Mouse (Mus musculus) limb, embryonic 14.5 days (tissue): ENCODE measurements around the gene Fcgr3. TPM values are rescaled to one million over a fixed set of nuclear protein-coding genes. Genes with fewer than 3 reads are reported as not detected.
"Not testable (repeated sequence)": the region's sequence is repeated elsewhere in the genome, so short reads cannot be mapped to it uniquely, and the experiment has no call there.

Experiments
- ATAC-seq: fragments of 200-750 bp; cut with Nextera tagmentation; 2 replicates; pipeline ENCODE4 v1.8.0; 2017; ENCODE audit warnings: low read depth, moderate number of reproducible peaks, moderate TSS enrichment; ENCODE audit not compliant: low FRiP score
- DNase-seq: peaks from one replicate; pipeline ENCODE4 v3.0.0-alpha.2; 2015; ENCODE audit warnings: low spot score
- H3K27ac ChIP-seq: fragments of 300-500 bp; sonication (generic); replicated peaks from 2 replicates; pipeline ENCODE4 v1.5.1; 2014; ENCODE audit warnings: low read depth, mild to moderate bottlenecking, low read length, moderate library complexity, mixed read lengths
- H3K27me3 ChIP-seq: fragments of 300-500 bp; sonication (generic); 2 replicates; pipeline ENCODE4 v1.6.1; 2014; ENCODE audit warnings: low read length, mixed read lengths; ENCODE audit not compliant: control insufficient read depth, insufficient read depth
- H3K36me3 ChIP-seq: fragments of 300-500 bp; sonication (generic); 2 replicates; pipeline ENCODE4 v1.6.1; 2014; ENCODE audit warnings: mild to moderate bottlenecking, low read length, moderate library complexity, mixed read lengths; ENCODE audit not compliant: control insufficient read depth, insufficient read depth
- H3K4me1 ChIP-seq: fragments of 300-500 bp; sonication (generic); 2 replicates; pipeline ENCODE4 v1.6.1; 2014; ENCODE audit warnings: antibody characterized with exemption, low read length, mixed read lengths; ENCODE audit not compliant: control insufficient read depth, insufficient read depth
- H3K4me2 ChIP-seq: fragments of 300-500 bp; sonication (generic); replicated peaks from 2 replicates; pipeline ENCODE4 v1.6.1; 2014; ENCODE audit warnings: low read depth, mild to moderate bottlenecking, low read length, moderate library complexity; ENCODE audit not compliant: severe bottlenecking
- H3K4me3 ChIP-seq: fragments of 300-500 bp; sonication (generic); replicated peaks from 2 replicates; pipeline ENCODE4 v1.5.1; 2014; ENCODE audit warnings: low read length
- H3K9ac ChIP-seq: fragments of 300-500 bp; sonication (generic); 2 replicates; pipeline ENCODE4 v1.6.1; 2014; ENCODE audit warnings: mild to moderate bottlenecking, low read depth, low read length, moderate library complexity; ENCODE audit not compliant: severe bottlenecking
- H3K9me3 ChIP-seq: fragments of 300-500 bp; sonication (generic); 2 replicates; pipeline ENCODE4 v1.6.1; 2016; ENCODE audit warnings: low read length; ENCODE audit not compliant: control insufficient read depth
- POLR2A ChIP-seq: fragments of 200-500 bp; IDR thresholded peaks from 2 replicates; pipeline ENCODE4 v1.8.0; 2012; ENCODE audit warnings: inconsistent platforms, mild to moderate bottlenecking, moderate library complexity, borderline replicate concordance; ENCODE audit not compliant: insufficient read depth, insufficient read length; ENCODE audit errors: extremely low read depth
- WGBS: fragments of 180-500 bp; shearing (Covaris S2); extraction: QIAGEN DNeasy Blood & Tissue Kit; methylation state at CpG from one replicate; pipeline ENCODE4 v1.1.7; 2014; 5-methylcytosine and 5-hydroxymethylcytosine counted together
- polyA plus RNA-seq, 2 experiments: library from polyadenylated mRNA; depleted of rRNA in 1 of 2; stranded (reverse) in 1 of 2; unstranded in 1 of 2; fragments of >200 nt; fragmentation: Nextera tagmentation in 1 of 2; extraction: Ambion mirVana in 1 of 2; gene quantifications; 2 replicates each; pipeline versions ENCODE4 v1.2.1 to v1.2.3; 2012 to 2014

Gene Fcgr3
- polyA plus RNA-seq, 2 experiments, result 12.8 to 19.7 TPM

DNA sequence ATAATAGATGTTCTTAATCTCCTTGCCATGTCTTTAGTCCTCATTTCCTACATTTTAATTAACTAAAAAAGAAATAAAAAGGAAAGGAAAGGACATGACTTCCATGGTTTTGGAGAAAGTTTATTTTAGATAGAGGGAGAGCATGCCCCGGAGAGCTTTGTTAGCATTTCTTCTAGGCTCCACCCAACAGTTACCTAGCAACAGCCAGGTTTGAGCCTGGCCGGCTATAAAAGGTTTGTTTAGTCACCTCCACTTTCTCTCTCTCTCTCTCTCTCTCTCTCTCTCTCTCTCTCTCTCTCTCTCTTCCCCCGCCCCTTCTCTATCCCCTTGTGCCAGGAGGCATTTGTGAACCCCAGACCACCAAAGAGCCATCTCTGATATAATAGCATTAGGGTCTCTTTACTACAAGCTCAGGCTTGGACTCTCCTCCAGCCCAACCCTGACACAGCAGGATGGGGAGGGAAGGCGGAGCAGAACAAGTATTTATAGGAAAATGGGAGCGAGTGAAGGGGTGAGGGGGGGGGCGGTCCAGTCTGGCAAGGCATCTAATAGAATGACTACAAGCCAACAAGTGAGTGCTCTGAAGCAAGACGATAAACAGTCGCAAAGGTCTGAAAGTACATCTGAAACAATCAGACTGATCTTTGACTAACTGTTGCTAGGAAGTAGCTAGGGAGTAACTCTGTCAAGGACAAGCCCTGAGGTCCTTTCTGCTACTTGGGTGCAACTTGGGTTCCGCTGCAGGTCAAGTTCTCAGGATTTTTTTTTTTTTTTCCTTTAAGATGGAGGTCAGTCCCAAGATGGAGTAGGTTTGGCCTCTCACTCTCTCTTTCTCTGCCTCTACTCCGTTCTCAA, 31.6 kb upstream of the Fcgr3 start:
- no peaks in the 10 kb centered on the region for H3K9me3 ChIP-seq
- no peak overlapping the region for H3K27ac ChIP-seq
- no peaks in the 10 kb centered on the region for H3K36me3 ChIP-seq
- H3K4me2 ChIP-seq, result peak overlapping the region; percentile 28
- no peak overlapping the region for H3K9ac ChIP-seq
- H3K4me1 ChIP-seq, result peaks cover 8% of the 10 kb centered on the region; the same call in 1 of the 2 replicates
- no peak for TF ChIP-seq POLR2A
- 18% methylated on average over 10 of the region's 10 CpGs for WGBS
- ATAC-seq (no peak), DNase-seq (no peak)
- no peaks in the 10 kb centered on the region for H3K27me3 ChIP-seq
- 0 out of 2 replicates have a peak overlapping the region, but pooled peaks have one; percentile 7 for H3K4me3 ChIP-seq

DNA sequence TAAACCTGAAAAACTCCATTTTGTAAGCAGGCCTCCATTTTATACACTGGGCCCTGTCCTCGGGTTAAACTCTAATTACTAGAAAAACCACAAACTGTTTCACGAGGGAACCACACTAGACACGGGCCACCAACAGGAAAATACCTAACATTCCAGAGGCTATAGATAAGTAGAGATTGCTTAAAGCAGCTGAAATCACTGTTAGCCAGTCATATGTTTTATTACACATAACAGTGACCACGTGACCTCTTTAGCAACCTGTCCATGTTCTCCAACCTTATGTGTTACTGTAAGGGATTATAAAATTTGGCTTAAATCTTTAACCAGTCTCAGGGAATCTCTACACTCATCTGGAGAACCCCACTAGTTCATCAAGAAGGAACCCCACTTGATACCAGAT, 29.7 kb upstream of the Fcgr3 start:
- no peak for ATAC-seq

GRCm38 (mm10) chr1:171090761-171091160, 26.0 kb upstream of the Fcgr3 start:
- no peaks in the 10 kb centered on the region for H3K4me1 ChIP-seq
- H3K27me3 ChIP-seq, result peaks cover 12% of the 10 kb centered on the region
- no peak overlapping the region for H3K27ac ChIP-seq
- no peaks in the 10 kb centered on the region for H3K36me3 ChIP-seq
- no peak overlapping the region for H3K9ac ChIP-seq
- WGBS, result 55% methylated on average over 2 of the region's 2 CpGs
- no peak for TF ChIP-seq POLR2A
- DNase-seq (no peak), ATAC-seq (no peak)
- H3K9me3 ChIP-seq, result no peaks in the 10 kb centered on the region
- H3K4me3 ChIP-seq, result no peak overlapping the region
- H3K4me2 ChIP-seq, result no peak overlapping the region

More for the DNA sequence above, 29.7 kb upstream of the Fcgr3 start:
- Histone ChIP-seq H3K4me2 (no peak overlapping the region), H3K4me1 (peaks cover 8% of the 10 kb centered on the region; the same call in 1 of the 2 replicates), H3K27ac (no peak overlapping the region), H3K9ac (no peak overlapping the region), H3K27me3 (no peaks in the 10 kb centered on the region), H3K4me3 (no peak overlapping the region), H3K36me3 (no peaks in the 10 kb centered on the region), H3K9me3 (no peaks in the 10 kb centered on the region)
- no peak for TF ChIP-seq POLR2A
- DNase-seq, result no peak
- 50% methylated on average over 4 of the region's 4 CpGs for WGBS

- no peaks in the 10 kb centered on the region for H3K4me1 ChIP-seq
- H3K27me3 ChIP-seq, result peaks cover 14% of the 10 kb centered on the region
- DNase-seq (no peak), ATAC-seq (no peak)
- no peaks in the 10 kb centered on the region for H3K9me3 ChIP-seq
- H3K9ac ChIP-seq, result no peak overlapping the region
- H3K4me2 ChIP-seq, result no peak overlapping the region
- 81% methylated on average over 1 of the region's 1 CpGs for WGBS
- no peaks in the 10 kb centered on the region for H3K36me3 ChIP-seq
- TF ChIP-seq POLR2A, result no peak
- no peak overlapping the region for H3K4me3 ChIP-seq
- no peak overlapping the region for H3K27ac ChIP-seq
These were observed 25.2 kb upstream of the Fcgr3 start for GRCm38 (mm10) chr1:171089891-171090290.

DNA sequence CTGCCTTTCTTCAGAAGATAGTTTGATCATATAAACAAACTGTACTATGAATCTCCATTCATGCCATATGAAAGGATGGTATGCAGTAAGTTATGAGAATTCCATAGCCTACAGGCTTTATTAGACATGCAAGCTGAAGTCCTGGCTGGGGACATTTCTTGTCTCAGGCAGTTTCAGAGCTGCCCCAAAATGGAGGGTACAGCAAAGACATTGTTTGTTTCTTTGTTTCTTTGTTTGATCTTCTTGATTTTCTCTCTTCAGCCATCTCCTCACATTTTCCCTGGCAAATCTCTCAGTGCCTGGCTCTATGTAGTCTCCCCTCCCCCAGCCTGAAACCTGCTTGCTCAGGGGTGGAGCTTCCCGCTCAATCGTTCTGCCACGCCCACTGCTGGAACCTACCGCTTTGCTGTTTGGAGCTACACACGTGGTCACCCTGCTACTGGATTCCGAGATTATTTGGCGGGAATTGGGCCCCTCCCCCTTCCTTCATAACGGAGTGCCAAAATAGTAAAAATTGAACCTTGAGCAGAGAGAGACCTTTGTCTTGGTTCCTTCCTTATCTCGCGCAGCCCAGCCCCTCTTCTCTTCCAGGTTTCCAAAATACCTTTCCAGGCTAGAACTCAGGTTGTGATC, 23.6 kb upstream of the Fcgr3 start:
- H3K9me3 ChIP-seq, H3K4me3 ChIP-seq, H3K9ac ChIP-seq, H3K27ac ChIP-seq, DNase-seq, H3K36me3 ChIP-seq, H3K4me1 ChIP-seq, ATAC-seq: not testable (repeated sequence)
- Histone ChIP-seq H3K4me2 (peak overlapping the region; percentile 37), H3K27me3 (peaks cover 14% of the 10 kb centered on the region)
- WGBS, result 4% methylated on average over 10 of the region's 10 CpGs
